Mouse (Mus musculus) forebrain, postnatal 0 days (tissue): Measurements from ENCODE around the gene Mzf1. TPM values are rescaled to one million over a fixed set of nuclear protein-coding genes. Genes with fewer than 3 reads are reported as not detected.

Experiments used
- ATAC-seq: fragments of 200-750 bp; cut with Nextera tagmentation; 2 replicates; pipeline ENCODE4 v1.8.0; 2017; ENCODE audit warnings: mild to moderate bottlenecking, moderate library complexity
- DNase-seq: peaks from one replicate; pipeline ENCODE4 v3.0.0-alpha.2; 2015
- H3K27ac ChIP-seq: fragments of 300-500 bp; sonication (generic); 2 replicates; pipeline ENCODE4 v1.5.1; 2014; ENCODE audit warnings: low read depth, mild to moderate bottlenecking, antibody characterized with exemption, low read length, moderate library complexity, mixed read lengths
- H3K27me3 ChIP-seq: fragments of 300-500 bp; sonication (generic); 2 replicates; pipeline ENCODE4 v1.6.1; 2014; ENCODE audit warnings: mild to moderate bottlenecking, low read length, mixed read lengths; ENCODE audit not compliant: insufficient read depth
- H3K36me3 ChIP-seq: fragments of 300-500 bp; sonication (generic); 2 replicates; pipeline ENCODE4 v1.6.1; 2014; ENCODE audit warnings: mild to moderate bottlenecking, moderate library complexity; ENCODE audit not compliant: insufficient read depth
- H3K4me1 ChIP-seq: fragments of 300-500 bp; sonication (generic); 2 replicates; pipeline ENCODE4 v1.6.1; 2014; ENCODE audit warnings: antibody characterized with exemption; ENCODE audit not compliant: insufficient read depth
- H3K4me2 ChIP-seq: fragments of 300-500 bp; sonication (generic); 2 replicates; pipeline ENCODE4 v1.6.1; 2014; ENCODE audit warnings: low read depth, mild to moderate bottlenecking, moderate library complexity
- H3K4me3 ChIP-seq: fragments of 300-500 bp; sonication (generic); 2 replicates; pipeline ENCODE4 v1.5.1; 2014; ENCODE audit warnings: low read depth, low read length, mixed read lengths
- H3K9ac ChIP-seq: fragments of 300-500 bp; sonication (generic); 2 replicates; pipeline ENCODE4 v1.6.1; 2014; ENCODE audit warnings: mild to moderate bottlenecking
- H3K9me3 ChIP-seq: fragments of 300-500 bp; sonication (generic); 2 replicates; pipeline ENCODE4 v1.6.1; 2016; ENCODE audit warnings: low read length
- CTCF ChIP-seq: sonication (generic); IDR thresholded peaks from 2 replicates; pipeline ENCODE4 v1.5.1; 2016; ENCODE audit warnings: antibody characterized with exemption, control low read depth, low read depth
- WGBS: fragments of 180-500 bp; shearing (Covaris S2); extraction: QIAGEN DNeasy Blood & Tissue Kit; methylation state at CpG from one replicate; pipeline ENCODE4 v1.1.7; 2014; 5-methylcytosine and 5-hydroxymethylcytosine counted together
- polyA plus RNA-seq: library from polyadenylated mRNA; unstranded; fragments of >200 nt; fragmentation: Nextera tagmentation; extraction: Ambion mirVana; gene quantifications from 2 replicates; pipeline ENCODE4 v1.2.1, GENCODE M21; 2015
- total RNA-seq: library from RNA; depleted of rRNA; stranded (reverse); fragments of >200 nt; gene quantifications from 2 replicates; pipeline ENCODE4 v1.2.3, GENCODE M21; 2014

Gene Mzf1
- total and polyA plus RNA-seq, 2 experiments from 2014 or later = 12.9 to 15.1 TPM

- no peak overlapping the region for H3K4me3 ChIP-seq
- 81% methylated on average over 6 of the region's 6 CpGs for WGBS
- H3K9me3 ChIP-seq = no peaks in the 10 kb centered on the region
- H3K36me3 ChIP-seq = no peaks in the 10 kb centered on the region
- 0 out of 2 replicates have a peak overlapping the region, but pooled peaks have one; percentile 1 for H3K9ac ChIP-seq
- H3K4me2 ChIP-seq = no peak overlapping the region
- peaks cover 7% of the 10 kb centered on the region for H3K4me1 ChIP-seq
- no peak for ATAC-seq
- TF ChIP-seq CTCF = no peak
- H3K27me3 ChIP-seq = peaks cover 10% of the 10 kb centered on the region
- no peak for DNase-seq
- no peak overlapping the region for H3K27ac ChIP-seq
Measured at GRCm38 (mm10) chr7:13042511-13042910, 12.1 kb downstream of the Mzf1 start.

GRCm38 (mm10) chr7:13041256-13041655 lies 13.3 kb downstream of the Mzf1 start:
- DNase-seq (no peak), ATAC-seq (no peak)
- H3K4me1 ChIP-seq = peaks cover 14% of the 10 kb centered on the region
- no peak for TF ChIP-seq CTCF
- H3K27ac ChIP-seq = no peak overlapping the region
- H3K4me2 ChIP-seq = no peak overlapping the region
- no peak overlapping the region for H3K9ac ChIP-seq
- no peaks in the 10 kb centered on the region for H3K9me3 ChIP-seq
- 71% methylated on average over 1 of the region's 1 CpGs for WGBS
- no peak overlapping the region for H3K4me3 ChIP-seq
- H3K36me3 ChIP-seq = peaks cover 4% of the 10 kb centered on the region; the same call in 1 of the 2 replicates
- H3K27me3 ChIP-seq = peaks cover 10% of the 10 kb centered on the region

GRCm38 (mm10) chr7:13039181-13039580 lies 15.4 kb downstream of the Mzf1 start:
- H3K9me3 ChIP-seq = no peaks in the 10 kb centered on the region
- H3K9ac ChIP-seq = peak overlapping the region; percentile 94
- H3K4me3 ChIP-seq = no peak overlapping the region
- ATAC-seq (no peak), DNase-seq (no peak)
- 0 out of 2 replicates have a peak, but pooled peaks cover 4% of the 10 kb centered on the region for H3K27me3 ChIP-seq
- TF ChIP-seq CTCF = no peak
- H3K4me1 ChIP-seq = peaks cover 11% of the 10 kb centered on the region
- peaks cover 18% of the 10 kb centered on the region for H3K36me3 ChIP-seq
- H3K27ac ChIP-seq = peak overlapping the region; percentile 99; the same call in 1 of the 2 replicates
- WGBS = 90% methylated on average over 1 of the region's 1 CpGs
- peak overlapping the region; percentile 75 for H3K4me2 ChIP-seq

GRCm38 (mm10) chr7:13038621-13039169 lies 15.9 kb downstream of the Mzf1 start:
- Histone ChIP-seq H3K9ac (peak overlapping the region; percentile 94), H3K9me3 (no peaks in the 10 kb centered on the region), H3K36me3 (peaks cover 18% of the 10 kb centered on the region), H3K4me2 (peak overlapping the region; percentile 75), H3K4me1 (peaks cover 16% of the 10 kb centered on the region), H3K27ac (peak overlapping the region; percentile 99), H3K4me3 (peak overlapping the region; percentile 90), H3K27me3 (0 out of 2 replicates have a peak, but pooled peaks cover 4% of the 10 kb centered on the region)
- DNase-seq = no peak
- ATAC-seq = no peak
- WGBS = 21% methylated on average over 15 of the region's 15 CpGs
- TF ChIP-seq CTCF = no peak

GRCm38 (mm10) chr7:13037901-13038555 lies 16.5 kb downstream of the Mzf1 start, which contains the start of gene Ube2m:
Ube2m (minus strand) TSS chr7:13038275.
- H3K27ac ChIP-seq = peak within 1 kb of the TSS; percentile 99
- TF ChIP-seq CTCF = no peak; the same call in 1 of the 2 replicates
- peak within 1 kb of the TSS; percentile 75 for H3K4me2 ChIP-seq
- peak within 1 kb of the TSS; percentile 94 for H3K9ac ChIP-seq
- H3K9me3 ChIP-seq = no peaks in the 10 kb centered on the region
- peaks cover 21% of the 10 kb centered on the region for H3K4me1 ChIP-seq
- peak within 1 kb of the TSS; percentile 90 for H3K4me3 ChIP-seq
- under 1% methylated on average over 64 of the region's 65 CpGs for WGBS
- 0 out of 2 replicates have a peak, but pooled peaks cover 4% of the 10 kb centered on the region for H3K27me3 ChIP-seq
- H3K36me3 ChIP-seq = peaks cover 21% of the 10 kb centered on the region
- ATAC-seq = peak; percentile 91
- DNase-seq = peak; percentile 100

GRCm38 (mm10) chr7:13037366-13037765 lies 17.2 kb downstream of the Mzf1 start:
- Histone ChIP-seq H3K36me3 (peaks cover 27% of the 10 kb centered on the region), H3K9ac (peak overlapping the region; percentile 94), H3K4me1 (peaks cover 21% of the 10 kb centered on the region), H3K4me3 (peak overlapping the region; percentile 90), H3K9me3 (no peaks in the 10 kb centered on the region), H3K27me3 (no peaks in the 10 kb centered on the region), H3K27ac (peak overlapping the region; percentile 99), H3K4me2 (peak overlapping the region; percentile 75)
- WGBS = under 1% methylated on average over 31 of the region's 33 CpGs
- ATAC-seq (no peak), DNase-seq (no peak)
- no peak for TF ChIP-seq CTCF

DNA sequence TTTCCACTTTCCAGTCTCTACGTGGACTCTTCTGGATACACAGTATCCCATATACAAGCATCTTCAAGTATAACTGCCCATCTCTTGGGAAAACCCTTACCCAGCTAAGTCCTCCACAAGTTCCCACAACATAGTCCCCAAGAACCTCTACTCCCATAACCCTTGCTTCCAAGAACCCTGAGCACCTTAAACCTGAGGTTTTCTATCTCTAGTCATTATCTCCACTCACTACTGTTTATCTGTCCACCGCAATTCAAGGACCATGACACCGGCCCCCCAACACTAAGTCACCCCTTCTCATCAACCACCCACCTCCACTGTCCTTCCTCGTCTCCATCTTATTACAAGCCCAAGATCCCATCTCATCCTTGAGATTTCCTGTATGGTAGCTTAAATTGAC lies 17.8 kb downstream of the Mzf1 start:
- peaks cover 32% of the 10 kb centered on the region for H3K36me3 ChIP-seq
- no peak for TF ChIP-seq CTCF
- no peaks in the 10 kb centered on the region for H3K27me3 ChIP-seq
- peak overlapping the region; percentile 94 for H3K9ac ChIP-seq
- ATAC-seq (no peak), DNase-seq (no peak)
- H3K4me1 ChIP-seq = peaks cover 21% of the 10 kb centered on the region
- H3K4me2 ChIP-seq = peak overlapping the region; percentile 75
- no peaks in the 10 kb centered on the region for H3K9me3 ChIP-seq
- H3K27ac ChIP-seq = no peak overlapping the region; the same call in 1 of the 2 replicates
- H3K4me3 ChIP-seq = peak overlapping the region; percentile 90
- WGBS = 57% methylated on average over 4 of the region's 4 CpGs
